Mouse (Mus musculus): ENCODE data around the gene Pfkfb2. TPM values are rescaled to one million over a fixed set of nuclear protein-coding genes. Genes with fewer than 3 reads are reported as not detected.

Gene Pfkfb2
- polyA plus RNA-seq, 2 experiments: 1.7 to 7.2 TPM

- Histone ChIP-seq H3K9ac (replicated peaks) (no peak overlapping the region), H3K4me3 (ENCODE audit: insufficient read depth in 1 of 2, low read depth in 2 of 2, low read length in 2 of 2) (no peak overlapping the region), H3K4me2 (ENCODE audit: low read depth) (no peak overlapping the region), H3K36me3 (replicated peaks; ENCODE audit: control insufficient read depth, insufficient read depth, low read depth) (no peaks in the 10 kb centered on the region), H3K9me3 (ENCODE audit: control insufficient read depth, low read length) (no peaks in the 10 kb centered on the region), H3K4me1 (replicated peaks; ENCODE audit: control insufficient read depth in 2 of 2, insufficient read depth in 2 of 2, low read length in 1 of 2) (no peaks in the 10 kb centered on the region), H3K27me3 (ENCODE audit: control insufficient read depth, insufficient read depth, low read length) (no peaks in the 10 kb centered on the region), H3K27ac (no peak overlapping the region)
- TF ChIP-seq CTCF (IDR thresholded peaks at IDR 0.05; ENCODE audit: low read depth) (no peak), EP300 (IDR thresholded peaks at IDR 0.05; ENCODE audit: low read depth) (no peak)
- ATAC-seq (ENCODE audit: insufficient read depth) (no peak), DNase-seq (ENCODE audit: low read depth in 3 of 3, low spot score in 3 of 3) (no peak)
Observed at GRCm38 (mm10) chr1:130640967-130641366, 88.1 kb downstream of the Pfkfb2 start.

Other genes with a start within 250 kb of the Pfkfb2 start
- gene Zp3r, start 99.6 kb downstream of the Pfkfb2 start, polyA plus RNA-seq (2012; rRNA removed): not detected in 2 replicates
- not detected in 2 replicates for gene Zp3r, start 99.6 kb downstream of the Pfkfb2 start, polyA plus RNA-seq (2014; fragmentation: Nextera tagmentation; extraction: Ambion mirVana)
- gene C4bp, start 67.6 kb downstream of the Pfkfb2 start, polyA plus RNA-seq (2012; rRNA removed): 0.64 and 0.98 TPM in 2 replicates
- gene C4bp, start 67.6 kb downstream of the Pfkfb2 start, polyA plus RNA-seq (2014; fragmentation: Nextera tagmentation; extraction: Ambion mirVana): 2.2 and 2.7 TPM in 2 replicates
- not detected in 2 replicates for gene Gm29427, start 13.5 kb downstream of the Pfkfb2 start, polyA plus RNA-seq (2012; rRNA removed)
- gene Gm29427, start 13.5 kb downstream of the Pfkfb2 start, polyA plus RNA-seq (2014; fragmentation: Nextera tagmentation; extraction: Ambion mirVana): not detected in 2 replicates
- 4.3 and 5.8 TPM in 2 replicates for gene Yod1, start 11.9 kb downstream of the Pfkfb2 start, polyA plus RNA-seq (2012; rRNA removed)
- 19.0 and 22.8 TPM in 2 replicates for gene Yod1, start 11.9 kb downstream of the Pfkfb2 start, polyA plus RNA-seq (2014; fragmentation: Nextera tagmentation; extraction: Ambion mirVana)
- gene AA986860, start 2.7 kb upstream of the Pfkfb2 start, polyA plus RNA-seq (2012; rRNA removed): 3.6 and 3.7 TPM in 2 replicates
- 5.3 and 8.7 TPM in 2 replicates for gene AA986860, start 2.7 kb upstream of the Pfkfb2 start, polyA plus RNA-seq (2014; fragmentation: Nextera tagmentation; extraction: Ambion mirVana)
- not detected in 2 replicates for gene Fcamr, start 71.6 kb upstream of the Pfkfb2 start, polyA plus RNA-seq (2012; rRNA removed)
- gene Fcamr, start 71.6 kb upstream of the Pfkfb2 start, polyA plus RNA-seq (2014; fragmentation: Nextera tagmentation; extraction: Ambion mirVana): not detected in 2 replicates
- gene Pigr, start 97.4 kb upstream of the Pfkfb2 start, polyA plus RNA-seq (2012; rRNA removed): 0.13 and 0.21 TPM in 2 replicates
- gene Pigr, start 97.4 kb upstream of the Pfkfb2 start, polyA plus RNA-seq (2014; fragmentation: Nextera tagmentation; extraction: Ambion mirVana): 0.14 and 0.19 TPM in 2 replicates
- 0.16 TPM in 1 of 2 replicates, not detected in the other for gene Fcmr, start 136.4 kb upstream of the Pfkfb2 start, polyA plus RNA-seq (2012; rRNA removed)
- gene Fcmr, start 136.4 kb upstream of the Pfkfb2 start, polyA plus RNA-seq (2014; fragmentation: Nextera tagmentation; extraction: Ambion mirVana): not detected in 2 replicates
- not detected in 2 replicates for gene Il24, start 158.2 kb upstream of the Pfkfb2 start, polyA plus RNA-seq (2012; rRNA removed)
- gene Il24, start 158.2 kb upstream of the Pfkfb2 start, polyA plus RNA-seq (2014; fragmentation: Nextera tagmentation; extraction: Ambion mirVana): not detected in 2 replicates
- gene Il20, start 182.2 kb upstream of the Pfkfb2 start, polyA plus RNA-seq (2012; rRNA removed): not detected in 2 replicates
- gene Il20, start 182.2 kb upstream of the Pfkfb2 start, polyA plus RNA-seq (2014; fragmentation: Nextera tagmentation; extraction: Ambion mirVana): not detected in 2 replicates
- gene Il19, start 210.9 kb upstream of the Pfkfb2 start, polyA plus RNA-seq (2012; rRNA removed): not detected in 2 replicates
- gene Il19, start 210.9 kb upstream of the Pfkfb2 start, polyA plus RNA-seq (2014; fragmentation: Nextera tagmentation; extraction: Ambion mirVana): not detected in 2 replicates

Measured in liver, embryonic 14.5 days (tissue).